Mouse (Mus musculus) thymus, adult 2 months (tissue): ENCODE data around the gene AC134908.4.

Experiments
- CTCF ChIP-seq: fragments of 200-500 bp; IDR thresholded peaks from 2 replicates; pipeline ENCODE4 v1.5.1; 2012; ENCODE audit warnings: mild to moderate bottlenecking, control low read depth, low read length, moderate library complexity, borderline replicate concordance; ENCODE audit not compliant: control insufficient read depth, poor library complexity, insufficient read depth; ENCODE audit errors: extremely low read depth
- POLR2A ChIP-seq: fragments of 200-500 bp; IDR thresholded peaks from 2 replicates; pipeline ENCODE4 v1.6.1; 2012; ENCODE audit warnings: mild to moderate bottlenecking, low read length, control low read depth, moderate library complexity; ENCODE audit not compliant: control insufficient read depth, poor library complexity, insufficient read depth; ENCODE audit errors: extremely low read depth

- TF ChIP-seq CTCF: no peak
- TF ChIP-seq POLR2A: no peak
These were observed 29.6 kb downstream of the AC134908.4 start for GRCm38 (mm10) chr17:25765886-25766285.
